Mouse (Mus musculus) mouse trophoblast stem cell (cell line): Measurements from ENCODE around the gene Ccr4.

Experiments
- in situ Hi-C, 2 experiments: fragments of 300-500 bp; cut with MseI, MboI; formaldehyde crosslinking; loops; 2 replicates in 1 of 2; 3 replicates in 1 of 2; pipeline ENCODE4 v1.15.1; 2025

Ccr4 gene

GRCm38 (mm10) chr9:114504816-114505215, at the start of gene Ccr4:
Gene Ccr4 (minus strand): TSS chr9:114504916.
- in situ Hi-C loops = loop anchor here in 1 of 2 experiments (5.0 kb wide), 1 partner anchor 77 kb away; no protein-coding TSS in a partner anchor

- in situ Hi-C loops = no loop called here
Observed at GRCm38 (mm10) chr9:114553828-114554227, 49.1 kb upstream of the Ccr4 start.

GRCm38 (mm10) chr9:114550033-114550432, 45.3 kb upstream of the Ccr4 start:
- in situ Hi-C loops = no loop called here

- in situ Hi-C loops = no loop called here
Observed at GRCm38 (mm10) chr9:114549117-114549516, 44.4 kb upstream of the Ccr4 start.

- in situ Hi-C loops = no loop called here
Observed at GRCm38 (mm10) chr9:114548496-114548895, 43.8 kb upstream of the Ccr4 start.

GRCm38 (mm10) chr9:114547643-114548077, 42.9 kb upstream of the Ccr4 start:
- in situ Hi-C loops = no loop called here

GRCm38 (mm10) chr9:114546765-114547164, 42.0 kb upstream of the Ccr4 start:
- in situ Hi-C loops = no loop called here

GRCm38 (mm10) chr9:114544754-114545393, 40.2 kb upstream of the Ccr4 start:
- in situ Hi-C loops = no loop called here

GRCm38 (mm10) chr9:114543882-114544753, 39.4 kb upstream of the Ccr4 start:
- in situ Hi-C loops = no loop called here

- in situ Hi-C loops = no loop called here
Observed at GRCm38 (mm10) chr9:114541279-114541741, 36.6 kb upstream of the Ccr4 start.

- in situ Hi-C loops = no loop called here
Observed at GRCm38 (mm10) chr9:114538996-114539563, 34.4 kb upstream of the Ccr4 start.

- in situ Hi-C loops = no loop called here
Observed at GRCm38 (mm10) chr9:114536628-114537027, 31.9 kb upstream of the Ccr4 start.

- in situ Hi-C loops = no loop called here
Observed at GRCm38 (mm10) chr9:114534747-114535517, 30.2 kb upstream of the Ccr4 start.

GRCm38 (mm10) chr9:114533848-114534247, 29.1 kb upstream of the Ccr4 start:
- in situ Hi-C loops = no loop called here

GRCm38 (mm10) chr9:114531276-114531675, 26.6 kb upstream of the Ccr4 start:
- in situ Hi-C loops = no loop called here

- in situ Hi-C loops = no loop called here
Observed at GRCm38 (mm10) chr9:114528680-114529048, 23.9 kb upstream of the Ccr4 start.

GRCm38 (mm10) chr9:114527992-114528679, 23.4 kb upstream of the Ccr4 start:
- in situ Hi-C loops = no loop called here

GRCm38 (mm10) chr9:114527085-114527484, 22.4 kb upstream of the Ccr4 start:
- in situ Hi-C loops = no loop called here

- in situ Hi-C loops = no loop called here
Observed at GRCm38 (mm10) chr9:114526581-114526980, 21.9 kb upstream of the Ccr4 start.

- in situ Hi-C loops = no loop called here
Observed at GRCm38 (mm10) chr9:114525891-114526290, 21.2 kb upstream of the Ccr4 start.

- in situ Hi-C loops = no loop called here
Observed at GRCm38 (mm10) chr9:114525073-114525633, 20.4 kb upstream of the Ccr4 start.
